In genomic region chr8:104219079-104219478, GRCm38 (mm10) we compare ENCODE assay signal across 7 mouse cellular contexts. TPM values are rescaled to one million over a fixed set of nuclear protein-coding genes. Genes with fewer than 3 reads are reported as not detected.
DNase-seq lines count a peak whose midpoint lies in the region; ATAC-seq lines count a peak whose summit lies in the region.

No protein-coding gene starts in this region.

- peak; percentile 87 for ATAC-seq in granulocyte monocyte progenitor cell, adult 5-6 weeks (replicated peaks; ENCODE audit: poor library complexity, severe bottlenecking)

- DNase-seq in B cell, adult 2 months: peak; percentile 82
- peak; percentile 48 to 72 for DNase-seq in CD8-positive naive resting alpha-beta T cell, adult 2 months (ENCODE audit: low read depth in 2 of 2, low spot score in 2 of 2)
- DNase-seq in c-Kit-negative CD71-positive TER-119-positive erythroid progenitor cells, embryonic 14.5 days (ENCODE audit: low read depth, low spot score): peak; percentile 9
- DNase-seq in kidney, postnatal 25 days: peak; percentile 13 to 41
- DNase-seq in lung, postnatal 14 days: peak; percentile 57
- DNase-seq in spleen, adult 18-20 months: peak; percentile 52 to 68

RNA-seq across cellular contexts. Expression of gene Tk2, which starts 29.3 kb away (rescaled TPM):
- 11.2 and 15.4 TPM in 2 replicates for total RNA-seq in granulocyte monocyte progenitor cell, adult 5-6 weeks (2014; fragmentation: Nextera tagmentation)
- 11.7 and 12.6 TPM in 2 replicates for total RNA-seq in granulocyte monocyte progenitor cell, adult 5-6 weeks (2017)

RNA-seq across cellular contexts. Expression of gene Cklf, which starts 31.6 kb away (rescaled TPM):
- total RNA-seq in granulocyte monocyte progenitor cell, adult 5-6 weeks (2014; fragmentation: Nextera tagmentation): 45.2 and 50.6 TPM in 2 replicates
- 13.5 and 17.9 TPM in 2 replicates for total RNA-seq in granulocyte monocyte progenitor cell, adult 5-6 weeks (2017)

RNA-seq across cellular contexts. Expression of gene Bean1, which starts 48.8 kb away (rescaled TPM):
- not detected in 2 replicates for total RNA-seq in granulocyte monocyte progenitor cell, adult 5-6 weeks (2014; fragmentation: Nextera tagmentation)
- total RNA-seq in granulocyte monocyte progenitor cell, adult 5-6 weeks (2017): not detected in 2 replicates

Comparison
In these comparisons a context has a peak if more than half of its experiments do, and no peak if none do; other contexts are left out.
1. Peak in every context shown above with its lines: DNase-seq and ATAC-seq.
2. DNase-seq: peak in every context shown above with its lines; median percentile 82 in B cell, adult 2 months; 60 in CD8-positive naive resting alpha-beta T cell, adult 2 months; 60 in spleen, adult 18-20 months; 57 in lung, postnatal 14 days; 27 in kidney, postnatal 25 days; 9 in c-Kit-negative CD71-positive TER-119-positive erythroid progenitor cells, embryonic 14.5 days.